31 mouse cellular contexts compared by ENCODE assay signal in the genomic region with DNA sequence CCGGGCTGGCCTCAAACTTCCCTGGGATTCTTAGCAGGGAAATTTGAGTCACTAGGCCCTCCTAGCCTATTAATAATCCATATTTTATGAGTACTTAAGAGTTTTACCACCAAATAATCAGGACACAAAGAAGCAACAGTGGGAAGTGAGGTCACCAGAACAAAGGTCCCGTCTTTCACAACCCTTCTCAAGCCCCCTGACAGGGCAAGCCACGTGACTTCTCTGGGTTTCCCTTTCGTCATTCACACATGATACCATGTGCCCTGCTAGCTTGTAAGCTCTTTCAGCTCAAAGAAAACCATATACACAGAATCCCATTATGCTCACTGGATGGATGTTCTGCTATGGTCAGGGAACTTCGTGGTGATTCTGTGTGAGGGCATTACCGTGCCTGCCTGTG. TPM values are rescaled to one million over a fixed set of nuclear protein-coding genes. Genes with fewer than 3 reads are reported as not detected.
DNase-seq lines count a peak whose midpoint lies in the region; ATAC-seq and TF ChIP-seq lines count a peak whose summit lies in the region.
"Had no signal": no experiment of that assay in that cellular context is flagged by ENCODE, and none has a peak within 500 bp of the region (broad histone marks: within the 10 kb centered on the region; RNA-seq: fewer than 3 reads in every experiment).

No protein-coding gene starts in this region.

- 55% methylated on average over 6 of the region's 6 CpGs for whole genome bisulfite sequencing in heart, postnatal 0 days
- 56% methylated on average over 6 of the region's 6 CpGs for WGBS in lung, postnatal 0 days
- 53% methylated on average over 6 of the region's 6 CpGs for WGBS in lung, adult 2 months

- TF ChIP-seq CTCF in heart, postnatal 0 days (IDR thresholded peaks at IDR 0.05; ENCODE audit: low read depth): no peak
- no peak for TF ChIP-seq CTCF in lung, postnatal 0 days (IDR thresholded peaks at IDR 0.05)
- no peak for TF ChIP-seq CTCF in lung, adult 2 months (IDR thresholded peaks at IDR 0.05; ENCODE audit: insufficient read depth, low read length)

- no peak overlapping the region for H3K27ac ChIP-seq in heart, postnatal 0 days (ENCODE audit: low read depth)
- H3K27ac ChIP-seq in lung, postnatal 0 days (ENCODE audit: low read length): no peak overlapping the region
- H3K27ac ChIP-seq: forebrain, embryonic 13.5 days; hindbrain, embryonic 12.5 days; hindbrain, postnatal 0 days; left cerebral cortex, adult 2 months; limb, embryonic 13.5 days; liver, embryonic 15.5 days; neural tube, embryonic 12.5 days; stomach, postnatal 0 days had no signal

- no peaks in the 10 kb centered on the region for H3K9me3 ChIP-seq in heart, postnatal 0 days (replicated peaks; ENCODE audit: control insufficient read depth, low read length)
- no peaks in the 10 kb centered on the region for H3K9me3 ChIP-seq in lung, postnatal 0 days (ENCODE audit: low read length)
- H3K9me3 ChIP-seq: forebrain, embryonic 13.5 days; heart, embryonic 12.5 days; hindbrain, embryonic 12.5 days; limb, embryonic 13.5 days; liver, embryonic 15.5 days; neural tube, embryonic 12.5 days had no signal

- intact Hi-C loops in heart, postnatal 14 days (cut with DNase I): no loop called here

- peaks cover 10% of the 10 kb centered on the region; the same call in 1 of the 2 replicates for H3K36me3 ChIP-seq in heart, postnatal 0 days (replicated peaks; ENCODE audit: control insufficient read depth, insufficient read depth, low read length)
- no peaks in the 10 kb centered on the region for H3K36me3 ChIP-seq in lung, postnatal 0 days (ENCODE audit: insufficient read depth, low read length)

- H3K4me1 ChIP-seq in heart, postnatal 0 days (ENCODE audit: control insufficient read depth, insufficient read depth): peaks cover 24% of the 10 kb centered on the region
- peaks cover 21% of the 10 kb centered on the region for H3K4me1 ChIP-seq in lung, postnatal 0 days (ENCODE audit: insufficient read depth, low read depth, low read length)
- H3K4me1 ChIP-seq in lung, adult 2 months (ENCODE audit: control insufficient read depth, insufficient read depth, low read length): peaks cover 24% of the 10 kb centered on the region
- H3K4me1 ChIP-seq: liver, embryonic 15.5 days had no signal

- DNase-seq in heart, postnatal 0 days (ENCODE audit: low spot score): peak; percentile 9
- no peak for DNase-seq in heart, postnatal 14 days
- DNase-seq in lung, postnatal 0 days (ENCODE audit: low spot score): peak; percentile 57
- DNase-seq in lung, adult 2 months: no peak
- DNase-seq in yolk sac, embryonic 10.5 days (ENCODE audit: low spot score): peak; percentile 38
- no peak for DNase-seq in cerebellum, postnatal 14 days
- DNase-seq: adrenal gland, adult 2 months; adrenal gland, postnatal 36 days; cerebellum, adult 8-10 months; cerebellum, postnatal 36 days; heart, postnatal 10 days; kidney, adult 11 months; kidney, postnatal 25 days; right cerebral cortex, adult 18-20 months; right cerebral cortex, postnatal 4 days; thymus, adult 2 months had no signal

- ATAC-seq in heart, postnatal 0 days (ENCODE audit: insufficient read depth, low read depth): 0 out of 2 replicates have a peak, but pooled peaks have one; percentile 21
- ATAC-seq in lung, postnatal 0 days: no peak
- peak; percentile 72 for ATAC-seq in granulocyte monocyte progenitor cell, adult 5-6 weeks (replicated peaks; ENCODE audit: poor library complexity, severe bottlenecking)
- ATAC-seq: activated CD4-positive, CD25-positive, alpha-beta regulatory T cell, adult 4 months; forebrain, embryonic 13.5 days; hindbrain, postnatal 0 days had no signal

- H3K4me3 ChIP-seq in heart, postnatal 0 days (ENCODE audit: low read depth, low read length): no peak overlapping the region
- no peak overlapping the region for H3K4me3 ChIP-seq in lung, postnatal 0 days (ENCODE audit: low read depth, low read length)
- H3K4me3 ChIP-seq in lung, adult 2 months (replicated peaks; ENCODE audit: extremely low read depth, low read depth, low read length): no peak overlapping the region
- H3K4me3 ChIP-seq: forebrain, embryonic 13.5 days; heart, embryonic 12.5 days; hindbrain, embryonic 12.5 days; left cerebral cortex, adult 2 months; limb, embryonic 13.5 days; liver, embryonic 15.5 days; myocyte; neural tube, embryonic 12.5 days had no signal

- no peak for TF ChIP-seq POLR2A in lung, adult 2 months (IDR thresholded peaks at IDR 0.05; ENCODE audit: borderline replicate concordance, extremely low read depth, low read depth, low read length)

- no peak for TF ChIP-seq EP300 in heart, postnatal 0 days (IDR thresholded peaks at IDR 0.05; ENCODE audit: low read depth)
- TF ChIP-seq EP300 in lung, postnatal 0 days (IDR thresholded peaks at IDR 0.05): no peak

- no peaks in the 10 kb centered on the region for H3K27me3 ChIP-seq in heart, postnatal 0 days (ENCODE audit: control insufficient read depth, insufficient read depth, low read length)
- H3K27me3 ChIP-seq in lung, postnatal 0 days (replicated peaks; ENCODE audit: insufficient read depth, low read length): no peaks in the 10 kb centered on the region
- H3K27me3 ChIP-seq: CH12.LX; forebrain, embryonic 13.5 days; heart, embryonic 12.5 days; hindbrain, embryonic 12.5 days; limb, embryonic 13.5 days; liver, embryonic 15.5 days; neural tube, embryonic 12.5 days had no signal

- H3K4me2 ChIP-seq in heart, postnatal 0 days (ENCODE audit: low read depth, low read length): no peak overlapping the region
- H3K4me2 ChIP-seq in lung, postnatal 0 days (replicated peaks; ENCODE audit: low read depth, low read length): no peak overlapping the region
- H3K4me2 ChIP-seq: forebrain, embryonic 13.5 days; heart, embryonic 12.5 days; hindbrain, embryonic 12.5 days; limb, embryonic 13.5 days; liver, embryonic 15.5 days; midbrain, embryonic 11.5 days; neural tube, embryonic 12.5 days had no signal

- H3K9ac ChIP-seq in heart, postnatal 0 days (replicated peaks; ENCODE audit: low read depth, low read length): no peak overlapping the region
- H3K9ac ChIP-seq in lung, postnatal 0 days (replicated peaks; ENCODE audit: low read depth): no peak overlapping the region
- H3K9ac ChIP-seq: forebrain, embryonic 13.5 days; heart, embryonic 12.5 days; hindbrain, embryonic 12.5 days; limb, embryonic 13.5 days; liver, embryonic 15.5 days; neural tube, embryonic 12.5 days had no signal

RNA-seq across cellular contexts. Expression of gene Ldhd, which starts 12.4 kb away (rescaled TPM):
- 2.7 and 4.3 TPM in 2 replicates for total RNA-seq in heart, postnatal 0 days (2014; rRNA removed; ENCODE audit: low replicate concordance)
- polyA plus RNA-seq in heart, postnatal 0 days (2015; fragmentation: Nextera tagmentation; extraction: Ambion mirVana): 1.3 and 1.5 TPM in 2 replicates
- 10 to 100 TPM; 11.7 to 12.4 TPM for total RNA-seq in heart, postnatal 14 days (2021)
- polyA plus RNA-seq in lung, postnatal 0 days (2015; fragmentation: Nextera tagmentation; extraction: Ambion mirVana): 1.6 and 1.7 TPM in 2 replicates
- 8.8 and 9.4 TPM in 2 replicates for polyA plus RNA-seq in lung, adult 2 months (2012; rRNA removed)
- not detected in 2 replicates for total RNA-seq in granulocyte monocyte progenitor cell, adult 5-6 weeks (2014; fragmentation: Nextera tagmentation)
- not detected in 2 replicates for total RNA-seq in granulocyte monocyte progenitor cell, adult 5-6 weeks (2017)
- polyA plus RNA-seq: embryonic facial prominence, embryonic 11.5 days had no signal

RNA-seq across cellular contexts. Expression of gene Zfp1, which starts 25.4 kb away (rescaled TPM):
- 7.5 and 18.3 TPM in 2 replicates for total RNA-seq in heart, postnatal 0 days (2014; rRNA removed; ENCODE audit: low replicate concordance)
- polyA plus RNA-seq in heart, postnatal 0 days (2015; fragmentation: Nextera tagmentation; extraction: Ambion mirVana): 11.9 and 12.0 TPM in 2 replicates
- 1 to 10 TPM; 6.9 to 8.2 TPM for total RNA-seq in heart, postnatal 14 days (2021)
- polyA plus RNA-seq in lung, postnatal 0 days (2015; fragmentation: Nextera tagmentation; extraction: Ambion mirVana): 11.1 and 11.5 TPM in 2 replicates
- polyA plus RNA-seq in lung, adult 2 months (2012; rRNA removed): 3.6 and 4.8 TPM in 2 replicates
- 14.9 and 23.6 TPM in 2 replicates for total RNA-seq in granulocyte monocyte progenitor cell, adult 5-6 weeks (2014; fragmentation: Nextera tagmentation)
- 10.9 and 11.2 TPM in 2 replicates for total RNA-seq in granulocyte monocyte progenitor cell, adult 5-6 weeks (2017)

Comparison
In these comparisons a context has a peak if more than half of its experiments do, and no peak if none do; other contexts are left out.
1. DNase-seq: peak in heart, postnatal 0 days (single experiment), lung, postnatal 0 days (single experiment) and yolk sac, embryonic 10.5 days (single experiment); none in heart, postnatal 14 days (0 of 2), lung, adult 2 months (single experiment) and cerebellum, postnatal 14 days (0 of 2).